Mouse (Mus musculus) left cerebral cortex, adult 18-20 months (tissue): ENCODE measurements around the gene Lemd1. TPM values are rescaled to one million over a fixed set of nuclear protein-coding genes. Genes with fewer than 3 reads are reported as not detected.

Experiments used
- DNase-seq, 2 experiments: peaks; one replicate each; pipeline ENCODE4 v3.0.0; 2021 to 2022; ENCODE audit warnings: low spot score in 2 of 2, mixed read lengths in 1 of 2
- total RNA-seq, 2 experiments: library from RNA; stranded (reverse); gene quantifications; 2 replicates each; pipeline ENCODE4 v1.2.3; 2021

Gene Lemd1
- total RNA-seq, 2 experiments from 2014 or later, result 4.8 to 7.6 TPM

GRCm38 (mm10) chr1:132164780-132165518 is 26.3 kb upstream of the Lemd1 start:
- no peak for DNase-seq

GRCm38 (mm10) chr1:132165859-132166258 is 25.4 kb upstream of the Lemd1 start:
- no peak for DNase-seq

GRCm38 (mm10) chr1:132168115-132168767 is 23.0 kb upstream of the Lemd1 start:
- DNase-seq, result no peak

GRCm38 (mm10) chr1:132170698-132171097 is 20.5 kb upstream of the Lemd1 start:
- DNase-seq, result no peak

GRCm38 (mm10) chr1:132171619-132172018 is 19.6 kb upstream of the Lemd1 start:
- no peak for DNase-seq

- no peak for DNase-seq
Measured at GRCm38 (mm10) chr1:132186303-132186702, 4.9 kb upstream of the Lemd1 start.

- DNase-seq, result no peak
Measured at GRCm38 (mm10) chr1:132188442-132189066, 2.7 kb upstream of the Lemd1 start.

GRCm38 (mm10) chr1:132189231-132189630 is 2.0 kb upstream of the Lemd1 start:
- DNase-seq, result no peak

- DNase-seq, result peak; percentile 65 to 75
Measured at GRCm38 (mm10) chr1:132190040-132190513, 1.2 kb upstream of the Lemd1 start.

GRCm38 (mm10) chr1:132190621-132191092 is 574 bp upstream of the Lemd1 start:
- DNase-seq, result no peak

GRCm38 (mm10) chr1:132191786-132192680 is 802 bp downstream of the Lemd1 start:
- no peak for DNase-seq

GRCm38 (mm10) chr1:132193806-132194205 is 2.6 kb downstream of the Lemd1 start:
- DNase-seq, result no peak

- DNase-seq, result no peak
Measured at GRCm38 (mm10) chr1:132194624-132195023, 3.4 kb downstream of the Lemd1 start.

- DNase-seq, result no peak
Measured at GRCm38 (mm10) chr1:132195100-132195499, 3.9 kb downstream of the Lemd1 start.

GRCm38 (mm10) chr1:132195681-132196080 is 4.5 kb downstream of the Lemd1 start:
- no peak for DNase-seq

GRCm38 (mm10) chr1:132196337-132196736 is 5.1 kb downstream of the Lemd1 start:
- DNase-seq, result no peak

- DNase-seq, result no peak
Measured at GRCm38 (mm10) chr1:132197666-132198065, 6.4 kb downstream of the Lemd1 start.

GRCm38 (mm10) chr1:132198401-132199071 is 7.3 kb downstream of the Lemd1 start:
- no peak for DNase-seq

GRCm38 (mm10) chr1:132199244-132199643 is 8.0 kb downstream of the Lemd1 start:
- peak; percentile 41 to 50 for DNase-seq

GRCm38 (mm10) chr1:132199934-132200333 is 8.7 kb downstream of the Lemd1 start:
- DNase-seq, result peak; percentile 42 to 60
